Mouse (Mus musculus): ENCODE results near the gene Gtf2a1.
"Not testable (repeated sequence)": the region's sequence is repeated elsewhere in the genome, so short reads cannot be mapped to it uniquely, and the experiment has no call there.

Gene Gtf2a1

GRCm38 (mm10) chr12:91581204-91582070, 8.8 kb downstream of the Gtf2a1 start:
- peak; percentile 14 for DNase-seq (ENCODE audit: low spot score)

- DNase-seq (ENCODE audit: low spot score): no peak
Measured at GRCm38 (mm10) chr12:91579665-91580064, 10.6 kb downstream of the Gtf2a1 start.

GRCm38 (mm10) chr12:91571708-91572107, 18.6 kb downstream of the Gtf2a1 start:
- DNase-seq (ENCODE audit: low spot score): no peak

DNA sequence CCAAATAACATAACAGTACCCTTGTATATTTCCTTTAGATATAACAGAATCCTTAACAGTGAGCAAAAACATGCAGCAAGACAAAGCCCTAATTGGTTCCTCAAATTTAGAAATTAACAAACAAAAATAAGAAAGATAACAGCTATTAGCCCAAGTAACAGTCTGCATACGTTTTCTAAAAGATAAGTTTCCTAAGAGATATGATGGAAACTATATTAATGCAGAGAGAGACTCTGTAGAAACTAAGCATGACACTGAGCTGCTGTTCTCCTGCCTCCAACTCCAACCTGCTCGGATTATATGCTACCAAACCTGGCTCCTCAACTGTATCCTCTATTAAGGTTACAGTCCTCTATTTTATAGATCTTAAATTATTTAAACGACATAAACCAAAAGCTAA, 21.0 kb downstream of the Gtf2a1 start:
- no peak for DNase-seq (ENCODE audit: low spot score)

DNA sequence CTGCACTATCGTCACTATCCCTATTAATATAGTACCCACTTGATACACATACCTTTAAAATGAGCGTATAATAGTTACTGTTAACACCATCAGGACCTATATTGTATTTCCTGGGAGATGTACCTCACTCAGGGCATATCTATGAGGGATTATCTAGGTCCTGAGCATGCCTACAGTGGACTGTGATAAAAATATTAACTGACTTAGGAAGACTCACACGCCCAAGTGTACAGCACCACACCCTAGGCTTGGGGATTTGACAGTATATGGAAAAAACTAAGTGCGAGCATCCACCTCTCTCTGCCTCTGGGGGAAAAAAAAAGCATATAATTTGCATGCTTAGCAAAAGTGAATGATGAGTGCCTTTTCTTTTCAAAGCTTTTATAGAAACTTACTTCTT, 23.1 kb downstream of the Gtf2a1 start:
- DNase-seq (ENCODE audit: low spot score): no peak

DNA sequence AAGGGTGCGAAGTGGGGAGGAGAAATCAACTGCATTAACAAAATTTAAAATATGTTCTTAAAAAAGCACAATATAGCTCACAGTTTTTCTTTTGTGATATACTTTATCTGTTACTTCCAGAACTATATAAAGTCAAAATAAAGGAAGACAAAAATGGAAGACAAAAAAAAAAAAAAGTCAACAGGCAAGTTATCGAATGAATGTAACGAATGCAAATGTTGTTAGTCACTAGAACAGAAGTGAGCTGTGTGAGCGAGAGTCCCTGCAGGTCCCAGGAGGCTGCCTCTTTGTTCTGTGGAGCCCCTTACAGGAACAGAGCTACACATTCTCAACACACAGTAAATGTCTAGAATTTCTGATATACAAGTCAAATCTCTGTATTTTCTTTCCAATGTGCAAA, 32.1 kb downstream of the Gtf2a1 start:
- DNase-seq (ENCODE audit: low spot score): not testable (repeated sequence)

GRCm38 (mm10) chr12:91557358-91558005, 32.8 kb downstream of the Gtf2a1 start:
- DNase-seq (ENCODE audit: low spot score): not testable (repeated sequence)

DNA sequence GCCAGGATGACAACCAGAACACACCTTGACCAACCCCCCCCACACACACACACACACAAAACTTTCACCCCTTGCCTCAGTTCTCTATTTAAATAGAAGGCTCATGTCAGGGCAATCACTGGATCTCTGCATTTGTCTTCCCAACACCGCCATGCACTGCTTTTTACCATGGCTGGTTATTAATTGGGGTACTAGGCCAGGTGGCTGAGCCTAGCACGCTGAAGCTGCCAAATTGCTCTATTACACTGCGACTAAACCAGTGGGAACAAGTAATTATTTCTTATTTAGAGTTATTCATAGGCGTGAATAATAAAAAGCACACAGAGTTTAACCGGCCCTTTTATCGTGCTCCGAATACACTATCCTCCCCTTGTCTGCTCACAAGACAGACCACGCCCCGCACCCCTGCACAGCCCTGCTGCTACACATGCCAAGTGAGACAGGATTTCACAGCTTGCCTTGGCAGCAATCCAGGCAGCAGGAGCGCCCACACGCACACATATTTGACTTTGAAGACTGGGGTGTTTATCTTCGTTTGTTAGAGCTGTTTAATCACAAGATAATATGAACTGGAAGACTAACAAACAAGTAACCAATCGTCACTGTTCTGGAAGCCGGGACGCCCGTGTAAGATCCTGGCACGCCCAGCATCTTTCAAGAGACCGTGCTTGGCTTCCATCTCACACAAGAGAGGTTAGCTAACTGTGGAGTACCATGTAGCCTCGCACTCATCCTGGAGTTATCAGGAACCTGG, 38.3 kb downstream of the Gtf2a1 start:
- DNase-seq (ENCODE audit: low spot score): peak; percentile 51

- no peak for DNase-seq (ENCODE audit: low spot score)
Measured at GRCm38 (mm10) chr12:91549471-91549870, 40.8 kb downstream of the Gtf2a1 start.

DNA sequence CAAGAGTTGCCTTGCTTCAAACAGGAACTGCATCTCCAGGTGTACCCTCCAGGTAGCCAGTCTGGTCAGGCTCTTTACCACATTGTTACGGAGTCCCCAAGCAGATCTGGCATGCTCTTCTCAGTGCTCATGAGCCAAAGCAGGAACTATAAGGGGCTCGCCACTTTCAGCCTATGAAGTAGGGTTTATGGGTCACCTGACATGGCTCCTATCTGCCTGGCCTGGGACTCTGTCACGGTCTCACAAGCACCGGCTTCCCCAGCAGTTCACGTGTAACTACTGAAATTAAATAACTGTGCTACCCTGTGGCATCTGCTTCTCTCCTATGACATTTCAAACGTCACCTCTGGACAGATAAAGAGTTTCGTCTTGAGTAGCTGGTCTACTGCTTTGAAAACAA, 50.1 kb downstream of the Gtf2a1 start:
- no peak for DNase-seq (ENCODE audit: low spot score)

DNA sequence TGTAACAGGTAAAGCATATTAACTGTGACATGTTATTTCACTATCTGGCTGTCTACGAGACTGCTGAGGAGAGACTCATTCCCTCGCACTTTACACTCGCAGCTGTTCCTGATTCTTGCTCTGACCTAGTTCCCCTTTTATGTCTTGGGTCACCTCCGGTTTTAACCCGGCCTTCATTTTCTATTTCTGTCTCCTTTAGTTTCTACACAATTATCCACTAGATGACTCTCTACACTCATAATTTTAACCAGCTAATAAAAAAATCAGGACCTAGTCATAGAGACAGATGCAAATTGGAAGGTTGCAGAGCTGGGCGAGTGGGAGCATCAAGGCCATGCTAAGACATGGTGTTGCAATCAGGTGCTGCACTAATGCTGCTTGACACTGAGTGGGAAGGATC, 55.8 kb downstream of the Gtf2a1 start:
- no peak for DNase-seq (ENCODE audit: low spot score)

GRCm38 (mm10) chr12:91523626-91524025, 66.7 kb downstream of the Gtf2a1 start:
- DNase-seq (ENCODE audit: low spot score): no peak

GRCm38 (mm10) chr12:91517808-91518207, 72.5 kb downstream of the Gtf2a1 start:
- no peak for DNase-seq (ENCODE audit: low spot score)

GRCm38 (mm10) chr12:91513980-91514379, 76.3 kb downstream of the Gtf2a1 start:
- DNase-seq (ENCODE audit: low spot score): no peak

- no peak for DNase-seq (ENCODE audit: low spot score)
Measured at GRCm38 (mm10) chr12:91511766-91512165, 78.5 kb downstream of the Gtf2a1 start.
